Mouse (Mus musculus) layer of hippocampus, adult 8-10 months (tissue): ENCODE data around the gene Myo15b. TPM values are rescaled to one million over a fixed set of nuclear protein-coding genes. Genes with fewer than 3 reads are reported as not detected.
"Not testable (repeated sequence)": the region's sequence is repeated elsewhere in the genome, so short reads cannot be mapped to it uniquely, and the experiment has no call there.

ENCODE experiments used
- DNase-seq, 2 experiments: peaks; one replicate each; pipeline ENCODE4 v3.0.0; 2022; ENCODE audit warnings: low spot score in 2 of 2
- total RNA-seq, 4 experiments: library from RNA; stranded (reverse); gene quantifications; 2 replicates each; pipeline ENCODE4 v1.2.4; 2022

The Myo15b gene
- total RNA-seq, 4 experiments from 2014 or later = 0.11 to 1.2 (median 0.56) TPM

DNA sequence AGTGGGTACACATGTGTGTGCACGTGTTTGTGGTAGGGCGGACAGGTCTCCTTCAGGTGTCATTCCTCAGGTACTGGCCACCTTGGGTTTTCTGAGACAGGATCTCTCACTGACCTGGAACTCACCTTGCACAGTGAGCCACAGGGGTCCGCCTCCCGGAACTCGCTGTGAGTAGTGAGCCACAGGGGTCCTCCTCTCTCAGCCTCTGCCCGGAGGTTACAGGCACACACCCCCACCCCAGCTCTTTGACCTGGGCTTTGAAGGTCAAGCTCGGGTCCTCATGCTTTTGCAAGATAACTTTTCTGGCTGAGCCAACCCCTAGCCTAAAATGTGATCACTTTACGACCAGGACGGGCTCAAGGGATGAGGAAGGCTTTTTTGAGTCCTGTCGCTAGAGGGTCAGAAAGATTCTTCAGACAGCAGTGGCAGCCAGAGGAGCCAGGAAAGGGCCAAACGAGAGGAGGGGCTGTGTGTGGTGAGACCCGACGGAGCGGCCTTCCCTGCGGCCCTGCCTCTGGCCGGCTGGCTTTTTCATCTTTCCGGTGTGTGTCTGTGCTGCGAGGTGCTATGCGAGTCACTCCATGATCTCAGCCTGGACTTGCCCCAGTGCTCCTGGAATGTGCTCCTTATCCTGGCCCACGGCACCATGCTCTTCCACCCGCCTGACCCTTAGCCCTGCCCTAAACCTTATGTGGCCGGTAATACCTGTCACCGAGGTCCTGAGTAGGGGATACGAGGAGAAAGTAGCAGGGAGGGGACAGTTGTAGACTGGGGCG lies 27.5 kb upstream of the Myo15b start:
- DNase-seq = no peak

DNA sequence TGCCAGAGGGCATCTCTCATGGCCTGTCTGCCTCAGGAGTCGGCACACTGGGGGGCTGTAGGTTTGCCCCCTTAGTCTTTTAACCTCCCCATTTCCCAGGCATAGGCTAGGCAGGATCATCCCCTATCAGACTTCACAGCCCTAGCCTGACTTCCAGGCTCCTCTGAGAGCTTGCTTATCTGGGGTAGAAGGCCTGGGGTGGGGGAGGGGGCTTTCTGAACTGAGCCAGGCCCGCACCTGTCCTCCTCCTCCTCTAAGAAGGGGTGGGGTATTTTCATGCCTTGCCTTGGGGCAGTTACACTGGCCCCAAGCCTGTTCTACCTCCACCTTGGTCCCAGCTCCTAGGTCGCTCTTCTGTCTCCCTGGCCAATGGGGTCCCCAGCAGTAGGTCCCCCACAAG lies 26.7 kb upstream of the Myo15b start:
- no peak for DNase-seq

DNA sequence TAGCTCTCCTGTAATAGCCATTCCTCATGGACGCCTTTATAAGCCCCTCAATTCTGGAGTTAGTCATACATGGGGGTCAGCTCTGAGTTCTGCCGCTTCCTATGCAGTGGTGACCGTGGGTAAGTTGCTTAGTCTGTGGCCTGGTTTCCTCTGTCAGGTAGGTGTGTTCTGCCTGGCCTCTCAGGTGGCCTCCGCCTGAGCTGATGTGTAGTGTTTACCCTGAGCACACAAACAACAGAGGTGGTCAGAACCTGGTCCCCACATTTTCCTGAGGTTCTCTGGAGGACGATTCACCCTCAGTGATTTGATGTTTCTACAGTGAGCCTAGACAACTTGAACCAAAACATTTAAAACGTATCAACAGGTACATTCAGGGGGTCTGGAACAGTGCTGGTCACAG lies 26.1 kb upstream of the Myo15b start:
- no peak for DNase-seq

DNA sequence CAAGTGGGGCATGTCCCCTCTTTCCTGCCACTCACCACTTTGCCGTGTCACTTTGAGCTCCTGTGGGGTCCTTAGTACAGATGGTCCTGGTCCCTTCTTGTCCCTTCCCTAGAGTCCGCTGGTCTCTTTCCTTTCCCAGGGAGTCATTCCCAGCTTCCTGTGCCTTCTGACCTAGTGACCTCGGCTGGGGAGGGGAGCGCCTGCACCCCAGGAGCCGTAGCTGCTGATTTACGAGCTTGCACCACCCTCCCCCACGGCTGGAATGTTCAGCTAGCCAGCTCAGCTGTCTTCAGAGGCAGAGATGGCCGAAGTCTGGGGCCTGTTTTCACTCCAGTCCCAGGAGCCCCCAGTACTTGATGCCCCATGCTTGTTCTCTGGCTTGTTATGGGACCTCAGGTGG lies 25.7 kb upstream of the Myo15b start:
- no peak for DNase-seq

DNA sequence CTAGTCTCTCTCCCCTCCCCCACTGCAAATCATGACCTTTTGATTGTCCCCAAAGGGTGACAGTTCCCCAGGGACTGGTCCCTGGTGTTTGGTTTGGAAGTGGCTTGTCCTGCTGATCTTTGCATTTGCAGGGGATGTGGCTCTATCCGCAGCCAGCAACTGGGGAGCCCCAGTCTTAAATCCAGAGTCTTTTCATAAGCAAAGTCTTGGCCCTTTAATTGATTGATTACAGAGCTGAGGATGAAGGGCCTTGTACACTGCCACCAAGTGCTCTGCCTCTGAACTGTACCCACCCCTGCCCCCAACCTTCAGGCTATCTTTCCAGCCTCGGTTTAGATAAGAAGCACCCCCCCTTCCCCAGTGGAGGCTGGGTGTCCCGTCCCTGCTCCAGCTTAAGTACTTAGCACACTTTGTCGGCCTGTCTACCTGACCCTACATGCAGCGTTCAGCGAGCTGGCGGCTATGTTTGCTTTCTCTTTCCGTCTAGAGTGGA lies 25.1 kb upstream of the Myo15b start:
- no peak for DNase-seq

DNA sequence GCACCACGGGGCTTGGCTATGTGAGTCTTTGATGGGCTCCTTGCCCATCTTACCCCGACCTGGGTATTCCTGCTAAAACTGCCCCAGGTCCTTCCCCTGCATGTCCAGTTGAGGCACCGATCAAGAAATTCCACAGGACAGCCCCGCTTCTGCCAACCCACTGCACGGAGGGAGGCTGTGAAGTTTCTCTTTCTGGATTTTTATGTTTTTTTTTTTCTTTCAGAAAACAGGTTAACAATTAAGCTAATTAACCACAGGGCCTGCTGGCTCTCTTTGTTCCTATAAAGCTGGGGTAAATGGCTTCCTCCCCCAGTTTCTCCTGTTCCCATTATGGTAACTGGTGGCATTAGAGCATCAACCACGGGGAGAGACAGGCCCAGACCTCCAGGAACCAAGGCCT lies 24.2 kb upstream of the Myo15b start:
- DNase-seq = no peak

DNA sequence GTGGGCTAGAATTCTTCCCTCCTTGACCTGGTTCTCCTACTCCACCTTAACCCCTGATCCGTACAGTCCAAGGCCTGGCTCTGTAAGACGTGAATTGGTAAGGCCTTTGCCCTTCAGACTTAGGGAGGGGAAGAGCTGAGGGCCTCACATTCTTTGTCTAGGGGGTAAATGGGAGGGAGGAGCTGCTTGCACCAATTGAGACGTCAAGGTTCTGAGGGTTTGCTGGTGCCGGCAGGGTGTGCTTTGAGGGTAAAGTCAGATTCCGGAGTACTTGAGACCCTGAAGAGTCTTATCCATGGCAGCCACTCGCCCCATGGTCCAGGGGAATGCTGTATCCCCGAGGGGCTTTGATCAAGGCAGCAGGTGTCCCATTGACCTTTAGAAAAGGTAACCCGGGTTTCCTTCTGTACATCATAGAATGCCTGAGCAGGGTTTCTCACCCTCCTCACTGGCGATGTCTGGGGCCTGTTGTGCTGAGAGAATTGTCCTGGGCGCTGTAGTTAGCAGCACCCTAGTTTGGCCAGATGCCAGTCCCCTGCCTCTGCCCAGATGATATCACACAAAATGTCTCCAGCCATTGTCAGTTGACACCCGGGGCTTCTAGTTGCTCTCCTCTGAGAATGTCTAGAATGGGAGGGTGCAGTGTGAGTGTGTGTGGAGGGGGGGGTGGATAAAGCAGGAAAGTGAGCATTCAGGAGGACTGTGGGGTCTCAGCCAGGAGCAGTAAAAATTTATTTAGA lies 21.4 kb upstream of the Myo15b start:
- no peak for DNase-seq

DNA sequence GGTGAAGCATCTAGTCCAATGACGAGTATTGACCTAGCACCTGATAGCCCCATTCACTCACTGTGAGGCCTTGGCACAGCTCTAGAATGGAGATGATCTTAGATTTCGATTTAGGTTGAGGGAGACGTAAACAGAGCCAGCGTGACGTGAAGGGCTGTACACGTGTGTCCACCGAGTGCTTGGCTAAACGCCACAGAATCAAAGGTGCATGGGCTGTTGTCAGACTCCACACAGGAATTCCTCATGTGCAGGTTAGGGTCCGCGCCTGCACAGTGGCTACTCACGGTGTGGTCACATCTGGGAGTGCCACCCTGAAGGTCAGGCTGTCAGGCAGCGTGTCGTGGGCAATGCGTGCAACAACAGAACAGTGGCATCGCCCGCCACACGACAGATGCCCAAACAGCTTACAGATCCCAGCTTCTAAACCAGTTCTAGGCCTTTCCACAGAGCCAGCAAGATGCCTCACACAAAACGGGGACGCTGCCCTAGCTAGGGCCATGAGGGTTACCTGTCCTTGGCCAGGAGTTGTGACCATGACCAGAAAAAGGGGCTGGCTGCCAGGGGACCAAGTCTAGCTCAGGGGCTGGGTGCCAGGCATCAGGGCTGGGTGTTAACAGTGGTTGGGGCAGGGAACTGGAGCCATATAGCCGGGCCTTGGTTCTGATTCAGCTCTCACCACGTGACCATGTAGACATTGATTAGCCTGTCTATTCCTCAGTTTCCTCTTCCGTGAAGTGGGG lies 20.4 kb upstream of the Myo15b start:
- no peak for DNase-seq

DNA sequence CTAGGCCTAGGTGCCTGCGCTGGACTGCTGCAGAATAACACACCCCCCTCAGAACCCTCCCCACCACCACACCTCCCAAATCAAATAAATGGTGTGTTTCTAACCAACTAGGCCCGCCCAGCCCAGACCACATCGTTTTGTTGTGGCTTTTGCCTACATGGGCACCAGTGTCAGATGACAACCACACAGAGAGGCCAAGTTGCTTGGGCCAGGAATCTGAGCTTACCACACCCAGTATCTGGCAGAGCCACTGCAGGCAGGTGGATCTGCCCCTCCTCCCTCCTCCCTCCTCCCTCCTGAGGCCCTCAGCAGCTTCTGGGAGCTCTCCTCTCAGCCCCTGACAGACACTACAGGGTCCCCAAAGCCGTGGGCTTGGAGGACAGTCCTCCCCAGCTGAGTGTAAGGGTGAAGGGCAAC lies 19.3 kb upstream of the Myo15b start:
- no peak for DNase-seq

DNA sequence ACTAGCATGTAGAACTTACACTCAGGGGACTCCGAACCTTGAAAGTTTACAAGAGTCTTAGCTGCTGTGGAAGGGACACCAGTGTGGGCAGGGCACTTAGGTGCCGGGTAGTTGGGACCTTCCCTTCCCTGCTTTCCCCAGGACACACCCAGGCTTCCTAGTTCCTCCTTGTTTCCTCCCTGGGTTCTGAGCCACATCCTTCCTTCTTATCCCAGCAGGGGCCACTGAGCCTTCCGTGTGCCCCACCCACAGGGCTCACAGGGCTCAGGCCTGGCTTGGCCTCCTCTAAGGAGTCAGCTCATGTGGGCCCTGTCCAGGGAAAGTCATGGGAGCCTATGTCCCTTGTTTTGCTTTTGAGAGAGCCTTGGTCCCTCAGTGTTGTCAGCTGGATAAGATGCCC lies 18.5 kb upstream of the Myo15b start:
- no peak for DNase-seq

DNA sequence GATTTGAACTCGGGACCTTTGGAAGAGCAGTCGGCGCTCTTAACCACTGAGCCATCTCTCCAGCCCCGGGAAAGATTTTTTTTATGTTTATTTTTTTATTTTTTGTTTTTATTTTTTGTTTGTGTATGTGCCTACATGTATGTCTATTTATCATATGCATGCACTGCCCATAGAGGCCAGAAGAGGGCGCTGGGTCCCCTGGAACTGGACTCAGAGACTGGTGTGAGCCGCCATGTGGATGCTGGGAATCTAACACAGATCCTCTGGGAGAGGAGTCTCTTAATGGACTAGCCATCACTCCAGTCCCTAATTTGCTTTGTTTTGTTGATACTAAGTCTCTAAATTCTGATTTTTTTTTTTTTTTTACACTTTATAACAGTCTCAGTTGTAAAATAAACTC lies 17.2 kb upstream of the Myo15b start:
- DNase-seq = no peak

DNA sequence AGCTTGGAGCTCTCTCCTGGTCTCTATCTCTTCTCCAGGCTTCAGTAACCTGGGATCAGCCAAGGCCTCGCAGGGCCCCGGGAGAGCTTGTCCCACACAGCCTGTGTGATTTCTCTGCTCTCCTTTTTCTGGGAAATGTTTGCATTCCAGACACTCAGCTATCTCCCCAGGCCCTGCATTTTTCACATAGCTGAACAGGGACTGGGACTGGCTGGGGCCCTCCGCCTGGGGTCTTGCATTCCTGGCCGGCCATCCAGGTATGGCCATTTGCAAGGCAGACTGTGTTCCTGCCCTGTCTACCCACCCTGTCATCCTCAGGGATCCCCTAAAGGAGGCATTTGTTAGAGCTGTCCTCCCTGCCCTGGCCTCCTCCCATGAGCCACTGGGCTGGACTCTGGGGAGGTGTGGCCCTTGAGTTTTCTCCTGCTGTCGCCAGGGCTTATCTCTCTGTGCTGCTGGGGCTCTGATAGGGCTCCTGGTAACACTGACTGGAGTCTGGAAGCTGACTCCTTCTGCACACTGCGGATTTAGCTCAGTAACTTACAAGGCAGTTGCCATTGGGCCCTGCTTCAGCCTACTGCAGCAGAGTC lies 16.1 kb upstream of the Myo15b start:
- DNase-seq = no peak

DNA sequence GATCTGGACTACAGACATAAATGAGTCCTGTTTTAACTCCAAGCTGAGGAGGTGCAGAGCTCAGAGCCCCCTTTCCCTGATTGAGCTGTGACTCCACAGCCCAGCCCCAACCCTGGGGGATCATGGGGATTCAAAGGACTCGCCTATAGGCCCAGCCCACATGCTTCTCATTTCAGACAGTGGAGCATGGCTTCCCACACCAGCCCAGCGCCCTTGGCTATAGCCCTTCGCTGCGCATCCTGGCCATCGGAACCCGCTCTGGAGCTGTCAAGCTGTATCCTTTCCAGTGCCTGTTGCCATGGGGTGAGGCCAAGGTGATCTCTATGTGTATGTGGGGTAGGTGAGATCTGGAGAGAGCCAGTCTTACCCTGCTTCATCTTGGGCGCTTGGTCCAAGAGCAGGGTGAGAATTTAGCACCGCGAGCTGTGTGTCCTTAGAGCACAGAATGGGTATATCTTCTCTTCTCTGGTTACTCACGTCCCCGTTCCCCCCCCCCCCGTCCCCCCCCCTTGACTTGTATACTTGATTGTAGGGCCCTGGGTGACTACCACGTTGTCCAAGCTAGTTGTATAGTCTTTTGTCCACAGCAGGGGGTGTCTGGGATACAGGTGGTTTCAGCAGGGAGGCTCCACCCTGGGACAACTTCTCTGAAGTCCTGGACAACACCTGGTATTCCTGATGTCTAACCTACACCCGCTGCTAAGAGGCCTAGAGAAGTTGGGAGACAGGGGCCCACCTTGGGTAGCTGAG lies 14.9 kb upstream of the Myo15b start:
- no peak for DNase-seq

DNA sequence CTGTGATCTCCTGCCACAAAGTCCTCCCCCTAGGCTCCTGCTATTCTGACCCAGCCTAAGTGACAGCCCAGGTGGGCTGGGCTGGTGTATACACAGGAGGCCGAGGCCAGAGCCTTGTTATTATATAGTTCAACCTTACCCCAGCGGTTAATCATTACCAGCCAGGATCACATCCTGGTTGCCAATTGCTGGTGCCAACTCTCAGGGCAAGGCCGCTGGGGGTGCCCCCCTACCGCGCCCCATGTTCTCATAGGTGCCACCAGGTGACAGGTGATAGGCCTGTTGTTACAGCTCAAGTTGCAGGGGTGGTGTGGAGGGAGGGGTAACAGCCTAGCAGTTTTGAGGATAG lies 14.3 kb upstream of the Myo15b start:
- no peak for DNase-seq

DNA sequence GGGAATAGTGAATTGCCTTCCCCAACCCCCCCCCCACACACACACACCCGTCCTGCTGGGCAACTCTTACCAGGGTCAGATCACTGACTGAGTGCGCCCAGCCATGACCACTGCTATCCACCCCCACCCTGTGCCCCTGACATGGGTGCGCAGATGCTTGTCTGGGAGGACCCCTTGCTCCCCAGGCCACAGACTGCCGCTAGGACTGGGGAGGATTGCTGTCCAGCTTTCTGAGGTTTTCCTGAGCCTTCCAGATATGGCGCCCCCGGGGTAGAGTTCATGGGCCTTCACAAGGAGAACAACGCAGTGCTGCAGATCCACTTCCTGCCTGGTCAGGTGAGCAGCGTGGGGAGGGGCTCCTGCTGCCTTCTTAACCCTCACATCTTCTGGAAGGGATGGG lies 14.0 kb upstream of the Myo15b start:
- DNase-seq = no peak

DNA sequence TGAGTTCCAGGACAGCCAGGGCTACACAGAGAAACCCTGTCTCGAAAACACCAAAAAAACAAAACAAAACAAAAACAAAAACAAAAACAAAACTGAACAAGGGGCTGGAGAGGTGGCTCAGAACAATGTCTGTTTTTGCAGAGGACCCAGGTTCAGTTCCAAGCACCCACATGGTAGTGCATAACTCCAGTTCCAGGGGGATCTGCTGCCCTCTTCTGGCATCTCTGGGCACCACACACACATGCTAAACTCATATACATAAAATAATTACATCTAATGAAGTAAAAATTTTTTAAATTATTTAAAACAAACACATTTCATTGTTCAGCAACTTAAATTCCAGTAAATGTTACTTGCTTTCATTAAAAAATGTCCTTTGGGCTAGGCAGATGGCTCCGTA lies 12.4 kb upstream of the Myo15b start:
- no peak for DNase-seq

DNA sequence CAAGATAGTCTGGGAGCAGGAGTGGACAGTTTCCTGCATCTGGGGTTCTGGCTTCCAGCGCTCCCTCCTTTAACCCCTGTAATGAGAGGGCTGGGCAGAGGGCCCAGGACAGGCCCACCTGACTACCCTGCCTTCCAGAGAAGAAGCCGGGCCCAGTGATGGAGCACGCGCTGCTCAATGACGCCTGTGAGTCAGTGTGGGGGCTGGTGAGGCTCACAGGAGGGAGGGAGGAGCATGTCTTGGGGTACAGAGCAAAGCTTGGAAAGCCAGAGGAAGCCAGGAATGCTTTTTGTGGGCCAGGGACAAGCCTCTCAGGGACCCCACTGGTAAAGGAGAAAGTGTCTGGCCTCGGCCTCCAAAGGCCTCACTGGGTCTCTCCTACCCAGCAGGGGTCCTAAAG lies 3.5 kb upstream of the Myo15b start:
- DNase-seq = peak in 1 of 2 experiments; percentile 15

DNA sequence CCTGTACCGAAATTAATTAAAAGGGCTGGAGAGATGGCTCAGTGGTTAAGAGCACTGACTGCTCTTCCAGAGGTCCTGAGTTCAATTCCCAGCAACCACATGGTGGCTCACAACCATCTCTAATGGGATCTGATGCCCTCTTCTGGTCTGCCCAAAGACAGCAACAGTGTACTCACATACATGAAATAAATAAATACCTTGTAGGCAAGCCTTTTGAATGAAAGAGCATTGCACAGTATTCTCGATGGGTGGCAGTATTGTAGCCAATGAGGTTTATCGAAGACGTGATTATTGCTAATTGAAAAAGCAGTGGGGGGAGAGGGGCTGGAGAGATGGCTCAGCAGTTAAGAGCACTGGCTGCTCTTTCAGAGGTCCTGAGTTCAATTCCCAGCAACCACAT lies 1.1 kb upstream of the Myo15b start:
- DNase-seq = not testable (repeated sequence)

DNA sequence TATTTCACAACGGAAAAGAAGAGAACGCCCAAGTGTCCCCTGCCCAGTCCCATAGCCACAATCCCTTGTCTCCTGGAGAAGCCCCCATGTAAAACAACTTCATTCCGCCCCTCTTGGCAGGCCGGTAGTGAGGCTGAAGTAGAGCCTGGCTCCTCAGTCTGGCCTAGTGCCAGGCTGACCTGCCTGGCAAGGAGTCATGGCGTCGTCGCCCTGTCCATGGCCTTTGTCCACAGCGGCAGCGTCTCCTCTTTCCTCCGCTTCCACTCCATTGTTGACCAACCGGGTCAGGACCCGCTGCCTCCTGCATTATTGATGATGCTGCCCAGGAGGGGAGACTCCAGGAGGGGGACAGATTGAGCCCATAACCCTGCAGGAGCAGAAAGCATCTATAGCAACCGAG lies 270 bp upstream of the Myo15b start:
- no peak for DNase-seq

DNA sequence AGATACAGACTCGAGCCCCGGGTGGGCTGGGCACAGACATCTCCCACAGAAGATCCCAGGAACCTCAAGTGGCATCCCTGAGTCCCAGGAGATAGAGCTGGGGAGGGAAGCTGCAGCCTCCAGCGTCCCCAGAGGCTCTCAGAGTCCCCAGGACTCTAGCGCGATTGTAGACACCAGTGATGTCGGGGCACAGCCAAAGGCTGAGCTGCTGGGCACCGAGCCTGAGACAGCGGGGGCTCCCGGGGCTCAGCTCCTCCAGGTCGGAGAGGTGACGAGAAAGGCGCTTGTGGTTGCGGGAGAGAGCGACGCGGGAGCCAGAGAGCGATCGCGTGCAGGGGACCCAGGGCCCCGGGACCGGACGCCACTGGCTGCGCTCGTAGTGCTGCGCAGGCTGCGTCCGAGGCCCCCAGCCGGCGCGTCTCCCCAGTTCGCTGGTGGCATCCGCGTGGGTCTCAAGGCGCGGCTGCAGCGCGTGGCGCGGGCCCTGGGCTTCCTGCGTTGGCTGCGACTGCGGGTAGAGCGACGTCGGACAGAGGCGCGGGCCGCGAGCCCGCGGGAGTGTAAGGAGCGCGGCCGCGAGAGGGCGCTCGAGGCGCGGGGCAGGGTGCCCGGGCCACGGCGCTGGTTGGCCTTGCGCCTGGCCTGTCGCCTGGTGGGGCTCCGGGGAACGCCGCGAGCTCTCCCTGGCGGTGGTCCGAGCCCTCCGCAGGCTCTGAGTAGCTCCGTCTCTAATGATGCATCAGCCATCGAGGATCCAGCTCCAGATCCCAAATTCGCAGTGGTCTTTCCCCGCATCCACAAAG lies 1.1 kb downstream of the Myo15b start:
- peak; percentile 19 to 64 for DNase-seq
